Comparison of ENCODE assay signal across 8 mouse cellular contexts in genomic region chr1:25830757-25831520, GRCm38 (mm10). TPM values are rescaled to one million over a fixed set of nuclear protein-coding genes. Genes with fewer than 3 reads are reported as not detected.
DNase-seq lines count a peak whose midpoint lies in the region; ATAC-seq lines count a peak whose summit lies in the region.

No protein-coding gene starts in this region.

- H3K36me3 ChIP-seq in kidney, embryonic 15.5 days = no peaks in the 10 kb centered on the region
- no peaks in the 10 kb centered on the region for H3K36me3 ChIP-seq in hindbrain, embryonic 13.5 days
- no peaks in the 10 kb centered on the region for H3K36me3 ChIP-seq in neural tube, embryonic 12.5 days

- WGBS in kidney, embryonic 15.5 days = 6% methylated on average over 15 of the region's 15 CpGs
- 2% methylated on average over 15 of the region's 15 CpGs for WGBS in hindbrain, embryonic 13.5 days
- WGBS in neural tube, embryonic 12.5 days = 3% methylated on average over 15 of the region's 15 CpGs

- H3K9me3 ChIP-seq in kidney, embryonic 15.5 days (replicated peaks) = no peaks in the 10 kb centered on the region
- H3K9me3 ChIP-seq in hindbrain, embryonic 13.5 days = no peaks in the 10 kb centered on the region
- H3K9me3 ChIP-seq in neural tube, embryonic 12.5 days = no peaks in the 10 kb centered on the region

- H3K27me3 ChIP-seq in kidney, embryonic 15.5 days = peaks cover 56% of the 10 kb centered on the region
- no peaks in the 10 kb centered on the region for H3K27me3 ChIP-seq in hindbrain, embryonic 13.5 days
- no peaks in the 10 kb centered on the region for H3K27me3 ChIP-seq in neural tube, embryonic 12.5 days (replicated peaks)

- peak overlapping the region; percentile 59 for H3K4me3 ChIP-seq in kidney, embryonic 15.5 days (replicated peaks)
- H3K4me3 ChIP-seq in hindbrain, embryonic 13.5 days = peak overlapping the region; percentile 72
- H3K4me3 ChIP-seq in neural tube, embryonic 12.5 days = peak overlapping the region; percentile 62

- H3K9ac ChIP-seq in kidney, embryonic 15.5 days = no peak overlapping the region
- H3K9ac ChIP-seq in hindbrain, embryonic 13.5 days = peak overlapping the region; percentile 85
- H3K9ac ChIP-seq in neural tube, embryonic 12.5 days = peak overlapping the region; percentile 61

- DNase-seq in kidney, postnatal 36 days = no peak
- DNase-seq in cerebellum, postnatal 25 days = peak; percentile 31 to 48
- DNase-seq in thymus, postnatal 4 days = no peak
- no peak for DNase-seq in adrenal gland, postnatal 36 days
- DNase-seq in layer of hippocampus, adult 18-20 months (ENCODE audit: low spot score in 2 of 2) = no peak

- H3K4me1 ChIP-seq in kidney, embryonic 15.5 days = peaks cover 9% of the 10 kb centered on the region
- H3K4me1 ChIP-seq in hindbrain, embryonic 13.5 days (replicated peaks) = peaks cover 30% of the 10 kb centered on the region
- peaks cover 8% of the 10 kb centered on the region; the same call in 1 of the 2 replicates for H3K4me1 ChIP-seq in neural tube, embryonic 12.5 days

- no peak overlapping the region for H3K27ac ChIP-seq in kidney, embryonic 15.5 days
- peak overlapping the region; percentile 93 for H3K27ac ChIP-seq in hindbrain, embryonic 13.5 days
- peak overlapping the region; percentile 42; the same call in 1 of the 2 replicates for H3K27ac ChIP-seq in neural tube, embryonic 12.5 days

- ATAC-seq in kidney, embryonic 15.5 days (replicated peaks; ENCODE audit: low FRiP score) = no peak; the same call in 1 of the 2 replicates
- ATAC-seq in hindbrain, embryonic 13.5 days (ENCODE audit: low FRiP score) = no peak
- ATAC-seq in neural tube, embryonic 12.5 days (ENCODE audit: low FRiP score, low read depth) = peak; percentile 21

- peak overlapping the region; percentile 82 for H3K4me2 ChIP-seq in kidney, embryonic 15.5 days
- peak overlapping the region; percentile 67 for H3K4me2 ChIP-seq in hindbrain, embryonic 13.5 days
- H3K4me2 ChIP-seq in neural tube, embryonic 12.5 days (replicated peaks) = peak overlapping the region; percentile 69

RNA-seq across cellular contexts. Expression of gene Adgrb3, which starts 1.4 kb away (rescaled TPM):
- polyA plus RNA-seq in kidney, embryonic 15.5 days (2015; fragmentation: Nextera tagmentation; extraction: Ambion mirVana) = 0.53 and 0.70 TPM in 2 replicates
- 41.2 and 42.0 TPM in 2 replicates for polyA plus RNA-seq in hindbrain, embryonic 13.5 days (2015; fragmentation: Nextera tagmentation; extraction: Ambion mirVana)
- 19.9 and 21.7 TPM in 2 replicates for polyA plus RNA-seq in neural tube, embryonic 12.5 days (2016; fragmentation: Nextera tagmentation; extraction: Ambion mirVana)
- 1 to 10 TPM in 1 of 2 experiments, under 1 TPM in 1; 0.63 to 1.3 TPM for total RNA-seq in adrenal gland, postnatal 36 days (2021)
- 100 to 1,000 TPM in 1 of 2 experiments, 10 to 100 TPM in 1; 97.8 to 105 TPM for total RNA-seq in layer of hippocampus, adult 18-20 months (2021)

Comparison
In these comparisons a context has a peak if more than half of its experiments do, and no peak if none do; other contexts are left out.
1. DNase-seq: peak in cerebellum, postnatal 25 days (2 of 2); none in kidney, postnatal 36 days (0 of 2), thymus, postnatal 4 days (single experiment), adrenal gland, postnatal 36 days (0 of 2) and layer of hippocampus, adult 18-20 months (0 of 2).
2. RNA of gene Adgrb3, which starts 1.4 kb away (polyA plus RNA-seq): 41.2 to 42.0 TPM in hindbrain, embryonic 13.5 days and 19.9 to 21.7 TPM in neural tube, embryonic 12.5 days; 0.53 to 0.70 TPM in kidney, embryonic 15.5 days; every median in the first group is over 10 times any median in the second.
3. Peak in every context shown above with its lines, with median percentiles within 50 percentile points of each other: H3K4me2 ChIP-seq and H3K4me3 ChIP-seq.